Mouse (Mus musculus): ENCODE data around the gene Fam25c.

DNA sequence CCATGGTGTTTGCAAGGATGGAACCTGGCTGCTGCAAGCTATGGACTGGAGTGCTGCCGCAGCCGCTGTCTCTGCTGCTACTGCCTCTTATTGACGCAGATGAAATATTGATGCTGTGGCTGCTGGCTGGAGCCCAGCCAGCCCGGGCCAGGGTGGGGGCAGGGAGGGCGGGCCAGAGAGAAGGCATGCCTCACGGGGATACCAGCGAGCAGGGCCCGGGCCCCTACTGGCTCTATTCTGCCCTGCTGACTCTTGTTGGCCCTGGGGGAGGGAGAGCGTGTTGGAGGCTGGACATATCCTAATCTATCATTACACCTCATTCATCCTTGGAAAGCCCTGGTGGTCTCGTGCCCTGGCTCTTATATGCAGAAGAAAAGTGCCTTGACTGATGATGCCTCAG, 19.3 kb upstream of the Fam25c start, which contains the start of gene Sncg:
- no peak for TF ChIP-seq CTCF (IDR thresholded peaks at IDR 0.05; ENCODE audit: low read depth)
- TF ChIP-seq EP300 (IDR thresholded peaks at IDR 0.05; ENCODE audit: low read depth): no peak

Data from liver, postnatal 0 days (tissue).